14 mouse cellular contexts compared by ENCODE assay signal in the genomic region with DNA sequence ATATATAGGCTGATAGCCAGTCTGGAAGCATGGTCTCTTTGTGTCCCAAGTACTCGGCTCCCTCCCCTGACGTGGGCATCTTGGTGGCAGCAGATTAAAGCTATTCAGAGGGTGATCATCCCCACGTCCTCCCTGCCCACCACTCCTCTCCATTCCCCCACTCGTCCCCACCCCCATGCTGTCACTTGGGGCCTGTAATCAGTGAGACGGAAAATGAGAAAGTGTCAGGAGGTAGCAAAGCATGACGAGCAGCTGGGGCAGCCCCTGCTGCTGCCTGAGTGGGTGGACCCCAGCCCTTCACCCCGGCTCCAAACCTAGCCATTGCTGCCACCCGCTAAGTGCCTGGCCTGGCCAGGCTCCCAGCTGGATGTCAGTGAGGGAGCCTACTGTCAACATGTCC. TPM values are rescaled to one million over a fixed set of nuclear protein-coding genes. Genes with fewer than 3 reads are reported as not detected.
A peak's percentile ranks its signal among the peaks of the same experiment; 100 is the strongest.
DNase-seq lines count a peak whose midpoint lies in the region; ATAC-seq lines count a peak whose summit lies in the region.
"Had no signal": no experiment of that assay in that cellular context is flagged by ENCODE, and none has a peak within 500 bp of the region (broad histone marks: within the 10 kb centered on the region; RNA-seq: fewer than 3 reads in every experiment).

No protein-coding gene starts in this region.

- H3K27ac ChIP-seq in heart, embryonic 15.5 days = peak overlapping the region; percentile 31; the same call in 1 of the 2 replicates
- H3K27ac ChIP-seq in hindbrain, embryonic 13.5 days = peak overlapping the region; percentile 85
- peak overlapping the region; percentile 50; the same call in 1 of the 2 replicates for H3K27ac ChIP-seq in neural tube, embryonic 12.5 days

- 8% methylated on average over 8 of the region's 8 CpGs for WGBS in heart, embryonic 15.5 days
- 0% methylated on average over 8 of the region's 8 CpGs for WGBS in hindbrain, embryonic 13.5 days
- 8% methylated on average over 8 of the region's 8 CpGs for WGBS in neural tube, embryonic 12.5 days

- H3K36me3 ChIP-seq in heart, embryonic 15.5 days = no peaks in the 10 kb centered on the region
- peaks cover 8% of the 10 kb centered on the region for H3K36me3 ChIP-seq in hindbrain, embryonic 13.5 days
- H3K36me3 ChIP-seq in neural tube, embryonic 12.5 days = peaks cover 3% of the 10 kb centered on the region; the same call in 1 of the 2 replicates

- 0 out of 2 replicates have a peak overlapping the region, but pooled peaks have one; percentile 4 for H3K4me3 ChIP-seq in heart, embryonic 15.5 days
- H3K4me3 ChIP-seq in hindbrain, embryonic 13.5 days = no peak overlapping the region
- H3K4me3 ChIP-seq in neural tube, embryonic 12.5 days = no peak overlapping the region

- ATAC-seq in heart, embryonic 15.5 days (replicated peaks; ENCODE audit: insufficient number of reproducible peaks, insufficient read depth, low FRiP score, low read depth) = no peak; the same call in 1 of the 2 replicates
- peak; percentile 64 for ATAC-seq in CD4-positive, CD25-positive, alpha-beta regulatory T cell, adult 4 months
- peak; percentile 57 for ATAC-seq in hindbrain, embryonic 13.5 days (ENCODE audit: low FRiP score)
- ATAC-seq in neural tube, embryonic 12.5 days (ENCODE audit: low FRiP score, low read depth) = peak; percentile 64

- no peak for DNase-seq in heart, adult 18-20 months
- no peak for DNase-seq in layer of hippocampus, adult 11-12 months (ENCODE audit: low spot score)
- no peak for DNase-seq in thymus, postnatal 25 days
- DNase-seq: adrenal gland, postnatal 10 days; cerebellum, adult 9-10 months; layer of hippocampus, postnatal 36 days had no signal

- no peak overlapping the region for H3K9ac ChIP-seq in heart, embryonic 15.5 days
- peak overlapping the region; percentile 36; the same call in 1 of the 2 replicates for H3K9ac ChIP-seq in hindbrain, embryonic 13.5 days
- no peak overlapping the region for H3K9ac ChIP-seq in neural tube, embryonic 12.5 days

- H3K4me1 ChIP-seq in heart, embryonic 15.5 days (replicated peaks) = peaks cover 29% of the 10 kb centered on the region
- peaks cover 27% of the 10 kb centered on the region for H3K4me1 ChIP-seq in hindbrain, embryonic 13.5 days (replicated peaks)
- peaks cover 17% of the 10 kb centered on the region for H3K4me1 ChIP-seq in neural tube, embryonic 12.5 days

- peaks cover 26% of the 10 kb centered on the region for H3K27me3 ChIP-seq in heart, embryonic 15.5 days
- H3K27me3 ChIP-seq in hindbrain, embryonic 13.5 days = peaks cover under 1% of the 10 kb centered on the region
- H3K27me3 ChIP-seq in neural tube, embryonic 12.5 days (replicated peaks) = peaks cover 19% of the 10 kb centered on the region; the same call in 1 of the 2 replicates

- peak overlapping the region; percentile 52 for H3K4me2 ChIP-seq in heart, embryonic 15.5 days
- peak overlapping the region; percentile 13; the same call in 1 of the 2 replicates for H3K4me2 ChIP-seq in hindbrain, embryonic 13.5 days
- H3K4me2 ChIP-seq in neural tube, embryonic 12.5 days (replicated peaks) = peak overlapping the region; percentile 22; the same call in 1 of the 2 replicates

- no peaks in the 10 kb centered on the region for H3K9me3 ChIP-seq in heart, embryonic 15.5 days (replicated peaks)
- H3K9me3 ChIP-seq in hindbrain, embryonic 13.5 days = no peaks in the 10 kb centered on the region
- no peaks in the 10 kb centered on the region for H3K9me3 ChIP-seq in neural tube, embryonic 12.5 days
- H3K9me3 ChIP-seq: G1E had no signal

RNA-seq across cellular contexts. Expression of gene Dnajc5g, which starts 22.1 kb away (rescaled TPM):
- polyA plus RNA-seq in heart, embryonic 15.5 days (2015; fragmentation: Nextera tagmentation; extraction: Ambion mirVana) = not detected in 2 replicates
- not detected for total RNA-seq in heart, adult 18-20 months (2021)
- not detected for polyA plus RNA-seq in CD4-positive, CD25-positive, alpha-beta regulatory T cell, adult 4 months (2017; shearing (Covaris generic))
- polyA plus RNA-seq in hindbrain, embryonic 13.5 days (2015; fragmentation: Nextera tagmentation; extraction: Ambion mirVana) = not detected in 2 replicates
- polyA plus RNA-seq in neural tube, embryonic 12.5 days (2016; fragmentation: Nextera tagmentation; extraction: Ambion mirVana) = not detected in 2 replicates
- total RNA-seq: adrenal gland, postnatal 10 days; G1E; hematopoietic stem cell, adult 5-6 weeks; layer of hippocampus, postnatal 36 days; liver, adult 2 months; megakaryocyte, adult 5-6 weeks had no signal
- polyA plus RNA-seq: G1E; liver, adult 2 months had no signal

RNA-seq across cellular contexts. Expression of gene Slc30a3, which starts 24.1 kb away (rescaled TPM):
- polyA plus RNA-seq in heart, embryonic 15.5 days (2015; fragmentation: Nextera tagmentation; extraction: Ambion mirVana) = 0.25 and 0.36 TPM in 2 replicates
- total RNA-seq in heart, adult 18-20 months (2021) = not detected
- not detected for polyA plus RNA-seq in CD4-positive, CD25-positive, alpha-beta regulatory T cell, adult 4 months (2017; shearing (Covaris generic))
- 30.5 and 35.0 TPM in 2 replicates for polyA plus RNA-seq in hindbrain, embryonic 13.5 days (2015; fragmentation: Nextera tagmentation; extraction: Ambion mirVana)
- polyA plus RNA-seq in neural tube, embryonic 12.5 days (2016; fragmentation: Nextera tagmentation; extraction: Ambion mirVana) = 16.2 and 18.8 TPM in 2 replicates
- total RNA-seq: hematopoietic stem cell, adult 5-6 weeks; megakaryocyte, adult 5-6 weeks had no signal
- polyA plus RNA-seq: G1E had no signal

RNA-seq across cellular contexts. Expression of gene Cad, which starts 29.4 kb away (rescaled TPM):
- 11.0 and 19.0 TPM in 2 replicates for polyA plus RNA-seq in heart, embryonic 15.5 days (2015; fragmentation: Nextera tagmentation; extraction: Ambion mirVana)
- total RNA-seq in heart, adult 18-20 months (2021) = 10 to 100 TPM; 12.9 to 15.3 TPM
- 10 to 100 TPM in 1 of 2 experiments, 1 to 10 TPM in 1; 7.7 to 14.0 TPM for polyA plus RNA-seq in CD4-positive, CD25-positive, alpha-beta regulatory T cell, adult 4 months (2017; shearing (Covaris generic))
- polyA plus RNA-seq in hindbrain, embryonic 13.5 days (2015; fragmentation: Nextera tagmentation; extraction: Ambion mirVana) = 13.7 and 14.7 TPM in 2 replicates
- 24.2 and 30.1 TPM in 2 replicates for polyA plus RNA-seq in neural tube, embryonic 12.5 days (2016; fragmentation: Nextera tagmentation; extraction: Ambion mirVana)

RNA-seq across cellular contexts. Expression of gene Trim54, which starts 32.6 kb away (rescaled TPM):
- 8.0 and 9.9 TPM in 2 replicates for polyA plus RNA-seq in heart, embryonic 15.5 days (2015; fragmentation: Nextera tagmentation; extraction: Ambion mirVana)
- total RNA-seq in heart, adult 18-20 months (2021) = 100 to 1,000 TPM; 344 to 355 TPM
- polyA plus RNA-seq in CD4-positive, CD25-positive, alpha-beta regulatory T cell, adult 4 months (2017; shearing (Covaris generic)) = not detected
- polyA plus RNA-seq in hindbrain, embryonic 13.5 days (2015; fragmentation: Nextera tagmentation; extraction: Ambion mirVana) = 0.16 TPM in 1 of 2 replicates, not detected in the other
- 0.79 and 0.88 TPM in 2 replicates for polyA plus RNA-seq in neural tube, embryonic 12.5 days (2016; fragmentation: Nextera tagmentation; extraction: Ambion mirVana)
- total RNA-seq: G1E; hematopoietic stem cell, adult 5-6 weeks; layer of hippocampus, postnatal 36 days; megakaryocyte, adult 5-6 weeks had no signal
- polyA plus RNA-seq: G1E; liver, adult 2 months had no signal

RNA-seq across cellular contexts. Expression of gene Slc5a6, which starts 35.2 kb away (rescaled TPM):
- polyA plus RNA-seq in heart, embryonic 15.5 days (2015; fragmentation: Nextera tagmentation; extraction: Ambion mirVana) = 5.8 and 9.3 TPM in 2 replicates
- total RNA-seq in heart, adult 18-20 months (2021) = 10 to 100 TPM; 12.4 to 13.5 TPM
- 1 to 10 TPM; 6.5 to 7.9 TPM for polyA plus RNA-seq in CD4-positive, CD25-positive, alpha-beta regulatory T cell, adult 4 months (2017; shearing (Covaris generic))
- polyA plus RNA-seq in hindbrain, embryonic 13.5 days (2015; fragmentation: Nextera tagmentation; extraction: Ambion mirVana) = 18.1 and 20.3 TPM in 2 replicates
- polyA plus RNA-seq in neural tube, embryonic 12.5 days (2016; fragmentation: Nextera tagmentation; extraction: Ambion mirVana) = 11.0 and 12.2 TPM in 2 replicates

Comparison
In these comparisons a context has a peak if more than half of its experiments do, and no peak if none do; other contexts are left out.
1. H3K27ac ChIP-seq: peak in every context shown above with its lines; median percentile 85 in hindbrain, embryonic 13.5 days; 50 in neural tube, embryonic 12.5 days; 31 in heart, embryonic 15.5 days.
2. RNA of gene Slc30a3, which starts 24.1 kb away (polyA plus RNA-seq): 30.5 to 35.0 TPM in hindbrain, embryonic 13.5 days and 16.2 to 18.8 TPM in neural tube, embryonic 12.5 days; 0.25 to 0.36 TPM in heart, embryonic 15.5 days and not detected in CD4-positive, CD25-positive, alpha-beta regulatory T cell, adult 4 months; every median in the first group is over 10 times any median in the second.
3. Peak in every context shown above with its lines, with median percentiles within 50 percentile points of each other: H3K4me2 ChIP-seq.